Mouse (Mus musculus): ENCODE results near the gene Synj2. TPM values are rescaled to one million over a fixed set of nuclear protein-coding genes. Genes with fewer than 3 reads are reported as not detected.

The Synj2 gene
- total and polyA plus RNA-seq, 2 experiments, result 0.66 to 3.0 TPM

GRCm38 (mm10) chr17:5896607-5897006 is 44.5 kb upstream of the Synj2 start:
- Histone ChIP-seq H3K27ac (replicated peaks; ENCODE audit: insufficient read depth, low read depth, low read length) (no peak overlapping the region), H3K4me3 (ENCODE audit: insufficient read depth, low read depth, low read length) (no peak overlapping the region), H3K4me1 (ENCODE audit: control insufficient read depth, insufficient read depth, low read length) (peaks cover 11% of the 10 kb centered on the region; the same call in 1 of the 2 replicates), H3K79me2 (ENCODE audit: control insufficient read depth, insufficient read depth, low read length) (0 out of 2 replicates have a peak, but pooled peaks cover 2% of the 10 kb centered on the region), H3K27me3 (ENCODE audit: control insufficient read depth, insufficient read depth, low read length) (no peaks in the 10 kb centered on the region), H3K36me3 (ENCODE audit: control insufficient read depth, insufficient read depth, low read length) (peaks cover 10% of the 10 kb centered on the region; the same call in 1 of the 2 replicates), H3K9ac (ENCODE audit: low read depth, low read length) (no peak overlapping the region)
- no peak for TF ChIP-seq CTCF (IDR thresholded peaks at IDR 0.05; ENCODE audit: low read depth, low read length)
- WGBS, result 96% methylated on average over 7 of the region's 7 CpGs
- no peak for DNase-seq (ENCODE audit: extremely low read depth, low read depth, low spot score)

- Histone ChIP-seq H3K4me1 (ENCODE audit: control insufficient read depth, insufficient read depth, low read length) (peaks cover 8% of the 10 kb centered on the region; the same call in 1 of the 2 replicates), H3K9ac (ENCODE audit: low read depth, low read length) (no peak overlapping the region), H3K27ac (replicated peaks; ENCODE audit: insufficient read depth, low read depth, low read length) (no peak overlapping the region), H3K79me2 (ENCODE audit: control insufficient read depth, insufficient read depth, low read length) (0 out of 2 replicates have a peak, but pooled peaks cover 2% of the 10 kb centered on the region), H3K4me3 (ENCODE audit: insufficient read depth, low read depth, low read length) (no peak overlapping the region), H3K27me3 (ENCODE audit: control insufficient read depth, insufficient read depth, low read length) (no peaks in the 10 kb centered on the region), H3K36me3 (ENCODE audit: control insufficient read depth, insufficient read depth, low read length) (peaks cover 16% of the 10 kb centered on the region; the same call in 1 of the 2 replicates)
- WGBS, result 93% methylated on average over 17 of the region's 17 CpGs
- no peak for DNase-seq (ENCODE audit: extremely low read depth, low read depth, low spot score)
- TF ChIP-seq POLR2A (IDR thresholded peaks at IDR 0.05; ENCODE audit: extremely low read depth, insufficient read depth, low read length) (no peak), CTCF (IDR thresholded peaks at IDR 0.05; ENCODE audit: low read depth, low read length) (no peak)
These were observed 43.5 kb upstream of the Synj2 start for GRCm38 (mm10) chr17:5897326-5898200.

- H3K27me3 ChIP-seq (ENCODE audit: control insufficient read depth, insufficient read depth, low read length), result no peaks in the 10 kb centered on the region
- H3K9ac ChIP-seq (ENCODE audit: low read depth, low read length), result no peak overlapping the region
- H3K36me3 ChIP-seq (ENCODE audit: control insufficient read depth, insufficient read depth, low read length), result peaks cover 20% of the 10 kb centered on the region; the same call in 1 of the 2 replicates
- no peak overlapping the region for H3K4me3 ChIP-seq (ENCODE audit: insufficient read depth, low read depth, low read length)
- 41% methylated on average over 6 of the region's 6 CpGs for WGBS
- TF ChIP-seq CTCF (IDR thresholded peaks at IDR 0.05; ENCODE audit: low read depth, low read length) (no peak), POLR2A (IDR thresholded peaks at IDR 0.05; ENCODE audit: extremely low read depth, insufficient read depth, low read length) (no peak)
- 0 out of 2 replicates have a peak, but pooled peaks cover 2% of the 10 kb centered on the region for H3K79me2 ChIP-seq (ENCODE audit: control insufficient read depth, insufficient read depth, low read length)
- no peak overlapping the region for H3K27ac ChIP-seq (replicated peaks; ENCODE audit: insufficient read depth, low read depth, low read length)
- DNase-seq (ENCODE audit: extremely low read depth, low read depth, low spot score), result peak; percentile 39
- peaks cover under 1% of the 10 kb centered on the region; the same call in 1 of the 2 replicates for H3K4me1 ChIP-seq (ENCODE audit: control insufficient read depth, insufficient read depth, low read length)
These were observed 41.8 kb upstream of the Synj2 start for GRCm38 (mm10) chr17:5899251-5899650.

DNA sequence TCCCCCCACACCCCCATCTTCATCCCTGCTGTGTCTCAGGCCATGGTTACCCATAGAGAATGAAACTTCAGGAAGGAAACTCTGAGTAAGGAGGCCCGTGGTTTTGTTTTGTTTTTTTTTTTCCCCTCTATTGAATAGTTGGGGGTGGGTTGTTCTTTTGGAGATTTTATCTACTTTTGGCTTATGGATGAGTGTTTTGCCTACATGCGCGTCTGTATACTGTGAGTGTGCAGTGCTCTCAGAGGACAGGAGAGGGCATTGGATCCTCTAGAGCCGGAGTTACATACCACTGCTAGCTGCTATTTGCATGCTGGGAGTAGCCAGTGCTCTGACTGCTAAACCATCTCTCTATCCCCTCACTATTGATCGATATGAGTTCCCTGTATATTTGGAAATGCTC is 39.7 kb upstream of the Synj2 start:
- Histone ChIP-seq H3K27me3 (ENCODE audit: control insufficient read depth, insufficient read depth, low read length) (no peaks in the 10 kb centered on the region), H3K36me3 (ENCODE audit: control insufficient read depth, insufficient read depth, low read length) (peaks cover 35% of the 10 kb centered on the region), H3K9ac (ENCODE audit: low read depth, low read length) (no peak overlapping the region), H3K79me2 (ENCODE audit: control insufficient read depth, insufficient read depth, low read length) (0 out of 2 replicates have a peak, but pooled peaks cover 2% of the 10 kb centered on the region), H3K4me3 (ENCODE audit: insufficient read depth, low read depth, low read length) (no peak overlapping the region), H3K4me1 (ENCODE audit: control insufficient read depth, insufficient read depth, low read length) (no peaks in the 10 kb centered on the region), H3K27ac (replicated peaks; ENCODE audit: insufficient read depth, low read depth, low read length) (no peak overlapping the region)
- no peak for DNase-seq (ENCODE audit: extremely low read depth, low read depth, low spot score)
- TF ChIP-seq POLR2A (IDR thresholded peaks at IDR 0.05; ENCODE audit: extremely low read depth, insufficient read depth, low read length), result no peak
- TF ChIP-seq CTCF (IDR thresholded peaks at IDR 0.05; ENCODE audit: low read depth, low read length), result no peak
- 79% methylated on average over 5 of the region's 5 CpGs for WGBS

GRCm38 (mm10) chr17:5903630-5904301 is 37.3 kb upstream of the Synj2 start:
- Histone ChIP-seq H3K4me1 (ENCODE audit: control insufficient read depth, insufficient read depth, low read length) (no peaks in the 10 kb centered on the region), H3K27ac (replicated peaks; ENCODE audit: insufficient read depth, low read depth, low read length) (no peak overlapping the region), H3K36me3 (ENCODE audit: control insufficient read depth, insufficient read depth, low read length) (peaks cover 48% of the 10 kb centered on the region), H3K4me3 (ENCODE audit: insufficient read depth, low read depth, low read length) (no peak overlapping the region), H3K79me2 (ENCODE audit: control insufficient read depth, insufficient read depth, low read length) (no peaks in the 10 kb centered on the region), H3K27me3 (ENCODE audit: control insufficient read depth, insufficient read depth, low read length) (no peaks in the 10 kb centered on the region), H3K9ac (ENCODE audit: low read depth, low read length) (no peak overlapping the region)
- DNase-seq (ENCODE audit: extremely low read depth, low read depth, low spot score), result no peak
- TF ChIP-seq POLR2A (IDR thresholded peaks at IDR 0.05; ENCODE audit: extremely low read depth, insufficient read depth, low read length), result no peak
- TF ChIP-seq CTCF (IDR thresholded peaks at IDR 0.05; ENCODE audit: low read depth, low read length), result no peak
- 86% methylated on average over 6 of the region's 6 CpGs for WGBS
